Mouse (Mus musculus) embryonic facial prominence, embryonic 10.5 days (tissue): ENCODE measurements around the gene Ift20. TPM values are rescaled to one million over a fixed set of nuclear protein-coding genes. Genes with fewer than 3 reads are reported as not detected.
"Not testable (repeated sequence)": the region's sequence is repeated elsewhere in the genome, so short reads cannot be mapped to it uniquely, and the experiment has no call there.

Experiments used
- DNase-seq: peaks from one replicate; pipeline ENCODE4 v3.0.0-alpha.2; 2017; ENCODE audit warnings: low spot score
- H3K27ac ChIP-seq: fragments of 300-500 bp; sonication (generic); replicated peaks from 2 replicates; pipeline ENCODE4 v1.5.1; 2016; ENCODE audit warnings: mild to moderate bottlenecking
- H3K27me3 ChIP-seq: fragments of 300-500 bp; sonication (generic); replicated peaks from 2 replicates; pipeline ENCODE4 v1.6.1; 2016; ENCODE audit warnings: low read depth, mild to moderate bottlenecking; ENCODE audit not compliant: poor library complexity, severe bottlenecking
- H3K36me3 ChIP-seq: fragments of 300-500 bp; sonication (generic); replicated peaks from 2 replicates; pipeline ENCODE4 v1.6.1; 2016; ENCODE audit warnings: mild to moderate bottlenecking, moderate library complexity
- H3K4me1 ChIP-seq: fragments of 300-500 bp; sonication (generic); 2 replicates; pipeline ENCODE4 v1.6.1; 2016
- H3K4me3 ChIP-seq: fragments of 300-500 bp; sonication (generic); 2 replicates; pipeline ENCODE4 v1.5.1; 2016; ENCODE audit warnings: mild to moderate bottlenecking, moderate library complexity
- H3K9me3 ChIP-seq: fragments of 300-500 bp; sonication (generic); 2 replicates; pipeline ENCODE4 v1.6.1; 2016; ENCODE audit warnings: mild to moderate bottlenecking
- WGBS: fragments of 180-500 bp; shearing (Covaris S2); methylation state at CpG from one replicate; pipeline ENCODE4 v1.1.7; 2016; 5-methylcytosine and 5-hydroxymethylcytosine counted together
- polyA plus RNA-seq: library from polyadenylated mRNA; unstranded; fragments of >200 nt; fragmentation: Nextera tagmentation; extraction: Ambion mirVana; gene quantifications from 2 replicates; pipeline ENCODE4 v1.2.1, GENCODE M21; 2016

Ift20 gene
- polyA plus RNA-seq, 1 experiment from 2014 or later: 95.2 TPM

GRCm38 (mm10) chr11:78551059-78551398, 14.9 kb downstream of the Ift20 start:
- peaks cover 26% of the 10 kb centered on the region for H3K4me1 ChIP-seq
- no peaks in the 10 kb centered on the region for H3K27me3 ChIP-seq
- peak overlapping the region; percentile 89 for H3K27ac ChIP-seq
- 34% methylated on average over 6 of the region's 6 CpGs for WGBS
- H3K4me3 ChIP-seq: peak overlapping the region; percentile 84
- peaks cover 7% of the 10 kb centered on the region; the same call in 1 of the 2 replicates for H3K9me3 ChIP-seq
- H3K36me3 ChIP-seq: peaks cover 14% of the 10 kb centered on the region; the same call in 1 of the 2 replicates
- DNase-seq: peak; percentile 27

DNA sequence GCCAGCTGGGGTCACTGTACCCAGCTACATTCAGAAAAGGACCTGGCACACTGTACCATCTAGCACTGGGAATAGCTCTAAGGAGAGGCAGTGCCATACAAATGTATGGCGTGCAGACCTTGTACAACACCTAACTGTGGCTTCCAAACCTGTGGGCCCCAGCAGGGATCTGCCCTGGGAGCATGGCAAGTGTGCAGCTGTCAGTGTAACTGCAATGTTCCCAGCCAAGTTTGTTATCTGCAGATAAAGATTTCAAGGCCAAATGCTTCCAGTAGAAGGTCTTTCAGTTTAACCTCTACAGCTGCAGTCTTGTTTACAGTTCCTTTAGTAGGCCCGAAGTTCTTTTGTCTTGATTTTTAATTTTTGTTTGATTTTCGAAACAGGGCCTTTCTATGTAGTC, 19.5 kb downstream of the Ift20 start:
- 82% methylated on average over 3 of the region's 3 CpGs for WGBS
- Histone ChIP-seq H3K27ac (no peak overlapping the region), H3K4me3 (no peak overlapping the region), H3K4me1 (peaks cover 14% of the 10 kb centered on the region), H3K9me3 (peaks cover 7% of the 10 kb centered on the region; the same call in 1 of the 2 replicates), H3K27me3 (no peaks in the 10 kb centered on the region), H3K36me3 (peaks cover 3% of the 10 kb centered on the region; the same call in 1 of the 2 replicates)
- DNase-seq: no peak

- Histone ChIP-seq H3K9me3 (peaks cover 7% of the 10 kb centered on the region; the same call in 1 of the 2 replicates), H3K4me1 (peaks cover 12% of the 10 kb centered on the region), H3K27ac (no peak overlapping the region), H3K36me3 (peaks cover 3% of the 10 kb centered on the region; the same call in 1 of the 2 replicates), H3K4me3 (no peak overlapping the region), H3K27me3 (no peaks in the 10 kb centered on the region)
- DNase-seq: no peak
- 82% methylated on average over 4 of the region's 4 CpGs for WGBS
Measured at GRCm38 (mm10) chr11:78556070-78556469, 19.9 kb downstream of the Ift20 start.

DNA sequence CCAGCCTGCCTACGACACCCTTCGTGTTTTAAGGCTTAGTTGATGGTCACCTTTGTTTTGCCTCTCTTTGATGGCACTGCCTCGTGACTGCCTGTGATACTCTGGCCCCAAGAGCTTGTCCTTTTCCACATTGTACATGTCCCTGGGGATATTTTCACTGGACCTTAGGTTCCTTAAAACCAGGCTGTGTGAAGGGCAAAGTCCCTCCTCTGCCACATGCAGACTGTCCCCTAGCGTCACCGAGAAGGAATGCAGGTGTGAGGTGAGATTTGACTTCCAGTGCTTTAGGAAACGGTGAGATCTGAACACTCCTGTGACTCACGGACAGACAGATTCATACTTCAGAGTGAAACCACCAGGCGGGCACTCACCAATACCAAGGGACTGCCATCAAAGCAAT, 21.1 kb downstream of the Ift20 start:
- H3K4me3 ChIP-seq: no peak overlapping the region
- 57% methylated on average over 8 of the region's 8 CpGs for WGBS
- DNase-seq: no peak
- H3K36me3 ChIP-seq: peaks cover 3% of the 10 kb centered on the region; the same call in 1 of the 2 replicates
- H3K27ac ChIP-seq: peak overlapping the region; percentile 25; the same call in 1 of the 2 replicates
- H3K9me3 ChIP-seq: peaks cover 7% of the 10 kb centered on the region; the same call in 1 of the 2 replicates
- H3K4me1 ChIP-seq: peaks cover 10% of the 10 kb centered on the region; the same call in 1 of the 2 replicates
- H3K27me3 ChIP-seq: no peaks in the 10 kb centered on the region

- Histone ChIP-seq H3K36me3 (peaks cover 2% of the 10 kb centered on the region), H3K27ac (no peak overlapping the region), H3K4me3 (no peak overlapping the region), H3K4me1 (peaks cover 10% of the 10 kb centered on the region; the same call in 1 of the 2 replicates), H3K27me3 (no peaks in the 10 kb centered on the region), H3K9me3 (no peaks in the 10 kb centered on the region)
- peak; percentile 67 for DNase-seq
- WGBS: 21% methylated on average over 4 of the region's 4 CpGs
Measured at GRCm38 (mm10) chr11:78560447-78560846, 24.3 kb downstream of the Ift20 start.

DNA sequence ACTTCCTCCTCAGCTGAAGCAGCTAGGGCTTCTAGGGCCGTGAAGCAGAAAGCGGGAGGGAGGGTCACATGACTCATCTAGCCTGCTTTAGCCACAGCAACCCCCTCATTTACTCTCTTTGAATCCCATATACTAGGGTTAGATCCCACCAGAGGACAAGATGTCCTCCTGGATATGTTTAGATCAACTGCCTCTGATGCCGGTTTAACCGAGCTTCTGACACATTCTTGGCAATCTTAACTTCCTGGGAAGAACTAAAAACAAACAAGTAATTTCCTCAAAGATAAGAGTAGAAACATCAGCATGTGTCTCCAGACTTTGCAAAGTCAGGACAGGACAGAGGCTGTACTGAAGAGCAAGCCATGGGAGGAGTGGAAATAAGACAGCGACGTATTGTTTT, 30.6 kb downstream of the Ift20 start:
- no peak overlapping the region for H3K4me3 ChIP-seq
- H3K4me1 ChIP-seq: no peaks in the 10 kb centered on the region
- 70% methylated on average over 6 of the region's 6 CpGs for WGBS
- DNase-seq: no peak
- H3K27me3 ChIP-seq: no peaks in the 10 kb centered on the region
- H3K36me3 ChIP-seq: peaks cover 49% of the 10 kb centered on the region
- H3K27ac ChIP-seq: no peak overlapping the region
- no peaks in the 10 kb centered on the region for H3K9me3 ChIP-seq

DNA sequence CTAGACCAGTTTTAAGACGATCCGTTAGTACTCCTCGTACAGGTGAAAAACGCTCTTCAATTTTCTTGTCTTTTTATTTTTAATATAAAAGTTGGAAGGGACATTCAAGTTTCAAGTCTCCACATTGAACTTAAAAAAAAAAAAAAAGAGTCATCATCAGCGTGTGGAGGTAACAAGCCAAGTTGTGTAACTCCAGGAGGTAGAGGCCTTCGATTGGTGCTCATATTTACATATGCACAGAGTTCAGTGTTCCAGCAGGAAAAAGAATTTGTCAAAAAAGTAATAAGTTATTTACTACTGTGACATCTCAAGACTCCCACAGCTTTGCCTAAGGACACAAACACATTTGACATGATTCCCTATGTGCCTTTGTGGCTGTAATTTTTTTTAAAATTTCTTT, 31.5 kb downstream of the Ift20 start:
- Histone ChIP-seq H3K27me3 (no peaks in the 10 kb centered on the region), H3K4me3 (no peak overlapping the region), H3K4me1 (no peaks in the 10 kb centered on the region), H3K36me3 (peaks cover 58% of the 10 kb centered on the region), H3K27ac (no peak overlapping the region), H3K9me3 (no peaks in the 10 kb centered on the region)
- WGBS: 94% methylated on average over 6 of the region's 6 CpGs
- DNase-seq: no peak

- Histone ChIP-seq H3K4me1 (no peaks in the 10 kb centered on the region), H3K4me3 (no peak overlapping the region)
- 89% methylated on average over 10 of the region's 10 CpGs for WGBS
Measured at GRCm38 (mm10) chr11:78568827-78569226, 32.7 kb downstream of the Ift20 start.

GRCm38 (mm10) chr11:78569806-78570205, 33.6 kb downstream of the Ift20 start:
- no peaks in the 10 kb centered on the region for H3K4me1 ChIP-seq
- WGBS: 57% methylated on average over 3 of the region's 3 CpGs
- no peaks in the 10 kb centered on the region for H3K9me3 ChIP-seq
- peaks cover 74% of the 10 kb centered on the region for H3K36me3 ChIP-seq
- no peaks in the 10 kb centered on the region for H3K27me3 ChIP-seq
- no peak overlapping the region for H3K4me3 ChIP-seq
- no peak for DNase-seq
- no peak overlapping the region for H3K27ac ChIP-seq

More at GRCm38 (mm10) chr11:78568827-78569226, 32.7 kb downstream of the Ift20 start:
- no peaks in the 10 kb centered on the region for H3K27me3 ChIP-seq
- no peak for DNase-seq
- no peaks in the 10 kb centered on the region for H3K9me3 ChIP-seq
- H3K27ac ChIP-seq: no peak overlapping the region
- H3K36me3 ChIP-seq: peaks cover 67% of the 10 kb centered on the region

- H3K36me3 ChIP-seq: peaks cover 79% of the 10 kb centered on the region
- H3K4me3 ChIP-seq: no peak overlapping the region
- no peak for DNase-seq
- no peaks in the 10 kb centered on the region for H3K27me3 ChIP-seq
- H3K4me1 ChIP-seq: no peaks in the 10 kb centered on the region
- WGBS: 94% methylated on average over 8 of the region's 8 CpGs
- H3K9me3 ChIP-seq: no peaks in the 10 kb centered on the region
- H3K27ac ChIP-seq: no peak overlapping the region
Measured at GRCm38 (mm10) chr11:78571441-78571840, 35.3 kb downstream of the Ift20 start.

DNA sequence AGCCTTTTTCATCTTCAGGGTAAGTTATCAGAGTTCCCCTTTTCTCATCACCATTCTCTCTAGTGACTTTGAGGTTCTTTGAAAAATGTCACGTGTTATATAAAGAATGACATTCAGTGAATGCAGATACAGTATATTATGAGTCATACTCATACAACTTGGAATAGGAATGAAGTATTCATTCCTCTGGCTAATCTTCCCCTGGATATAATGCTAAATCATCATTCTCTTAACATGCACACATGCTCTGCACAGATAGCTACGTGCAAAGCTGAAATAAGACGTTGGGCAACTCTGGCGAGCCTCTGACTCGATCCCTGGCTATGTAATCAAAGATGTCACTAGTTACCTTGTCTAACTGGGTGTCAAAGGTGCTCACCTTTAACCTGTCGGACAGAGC, 35.7 kb downstream of the Ift20 start:
- no peak for DNase-seq
- Histone ChIP-seq H3K4me3 (no peak overlapping the region), H3K27ac (no peak overlapping the region), H3K9me3 (no peaks in the 10 kb centered on the region), H3K36me3 (peaks cover 79% of the 10 kb centered on the region), H3K27me3 (no peaks in the 10 kb centered on the region), H3K4me1 (no peaks in the 10 kb centered on the region)
- 92% methylated on average over 6 of the region's 6 CpGs for WGBS

DNA sequence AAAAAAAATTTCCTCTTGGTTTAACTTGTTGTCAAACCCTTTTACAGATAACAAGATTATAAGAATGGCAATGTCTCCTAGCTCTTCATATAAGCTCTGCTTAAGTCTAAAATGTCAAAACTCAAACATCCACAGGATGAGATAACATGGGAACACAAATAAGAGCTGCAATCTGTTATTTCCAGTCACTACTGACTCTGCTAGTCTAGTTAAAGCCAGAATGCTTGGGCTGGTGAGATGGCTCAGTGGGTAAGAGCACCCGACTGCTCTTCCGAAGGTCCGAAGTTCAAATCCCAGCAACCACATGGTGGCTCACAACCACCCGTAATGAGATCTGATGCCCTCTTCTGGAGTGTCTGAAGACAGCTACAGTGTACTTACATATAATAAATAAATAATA, 37.9 kb downstream of the Ift20 start:
- H3K36me3 ChIP-seq: peaks cover 88% of the 10 kb centered on the region
- WGBS: 93% methylated on average over 4 of the region's 4 CpGs
- H3K4me1 ChIP-seq, H3K27ac ChIP-seq, H3K4me3 ChIP-seq, H3K9me3 ChIP-seq, DNase-seq, H3K27me3 ChIP-seq: not testable (repeated sequence)

DNA sequence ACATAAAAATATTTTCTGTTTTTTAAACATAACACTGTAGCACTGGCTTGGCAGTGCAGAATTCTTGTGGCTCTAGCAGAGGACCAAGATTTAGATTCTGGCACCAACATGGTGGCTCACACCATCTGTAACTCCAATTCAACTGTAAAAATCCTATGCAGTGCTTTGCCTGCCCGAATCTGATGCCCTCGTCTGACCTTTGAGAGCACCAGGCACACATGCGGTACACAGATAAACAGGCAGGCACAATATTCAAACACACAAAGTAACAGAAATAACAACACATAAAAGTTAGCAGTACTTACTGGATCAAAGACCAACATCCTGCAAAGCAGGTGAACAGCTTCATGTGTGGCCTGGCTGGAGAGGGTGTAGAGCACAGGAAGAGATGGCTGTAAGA, 38.4 kb downstream of the Ift20 start:
- H3K36me3 ChIP-seq: peaks cover 86% of the 10 kb centered on the region
- no peaks in the 10 kb centered on the region for H3K9me3 ChIP-seq
- WGBS: 91% methylated on average over 3 of the region's 3 CpGs
- no peak overlapping the region for H3K4me3 ChIP-seq
- no peak for DNase-seq
- H3K4me1 ChIP-seq: no peaks in the 10 kb centered on the region
- H3K27me3 ChIP-seq: no peaks in the 10 kb centered on the region
- H3K27ac ChIP-seq: no peak overlapping the region
